Mouse (Mus musculus): ENCODE data around the gene Exd1. TPM values are rescaled to one million over a fixed set of nuclear protein-coding genes. Genes with fewer than 3 reads are reported as not detected.

Gene Exd1
- total RNA-seq, 2 experiments from 2014 or later: 0.14 to 0.20 TPM

Other genes with a start within 250 kb of the Exd1 start
- gene Dll4, start 221.8 kb downstream of the Exd1 start, total RNA-seq (2021): 10 to 100 TPM; 12.6 to 12.9 TPM
- gene Chac1, start 196.4 kb downstream of the Exd1 start, total RNA-seq (2021): 10 to 100 TPM in 1 of 2 experiments, 1 to 10 TPM in 1; 7.0 to 18.8 TPM
- gene Ino80, start 69.9 kb downstream of the Exd1 start, total RNA-seq (2021): 10 to 100 TPM; 12.6 to 16.5 TPM
- gene Chp1, start 70 bp upstream of the Exd1 start, total RNA-seq (2021): 10 to 100 TPM; 55.8 to 57.9 TPM
- gene Nusap1, start 70.7 kb upstream of the Exd1 start, total RNA-seq (2021): 1 to 10 TPM; 6.8 to 8.4 TPM
- 1 to 10 TPM; 2.5 to 3.4 TPM for gene Oip5, start 70.8 kb upstream of the Exd1 start, total RNA-seq (2021)
- 10 to 100 TPM; 36.0 to 40.0 TPM for gene Ndufaf1, start 115.2 kb upstream of the Exd1 start, total RNA-seq (2021)
- gene Rtf1, start 127.4 kb upstream of the Exd1 start, total RNA-seq (2021): 10 to 100 TPM; 26.7 to 29.2 TPM
- under 1 TPM; 0.18 to 0.26 TPM for gene Itpka, start 194.7 kb upstream of the Exd1 start, total RNA-seq (2021)
- not detected for gene Ltk, start 212.8 kb upstream of the Exd1 start, total RNA-seq (2021)
- gene Rpap1, start 239.9 kb upstream of the Exd1 start, total RNA-seq (2021): 10 to 100 TPM; 14.2 to 14.5 TPM

All from gastrocnemius, postnatal 10 days (tissue).